Mouse (Mus musculus): ENCODE measurements at regions not wholly inside any gene's neighbourhood (a gene's known extent, or its start where the extent isn't known, plus 50 kb on each side); places are given as distances from the start of the nearest gene placed in this dataset.

DNA sequence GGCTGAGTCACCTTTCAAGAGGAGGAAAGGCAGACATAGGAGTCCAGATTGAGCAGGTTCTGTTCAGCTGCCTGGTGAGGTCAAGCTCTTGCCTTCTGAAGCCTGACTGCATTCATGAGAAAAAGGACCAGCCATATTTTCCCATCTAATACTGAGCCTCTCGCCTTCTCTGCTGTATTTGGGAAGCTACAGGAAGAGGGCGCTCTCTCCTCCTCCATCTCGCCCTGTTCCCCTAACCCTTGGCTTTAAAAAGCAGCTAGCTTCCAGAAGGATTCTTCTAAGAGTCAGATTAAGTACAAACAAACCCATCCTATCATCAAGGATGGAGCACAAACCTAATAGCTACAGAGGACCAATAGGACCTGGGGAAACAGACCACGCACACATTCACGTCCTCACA is 98.3 kb downstream of the Foxb1 start:
- DNase-seq (ENCODE audit: low read depth, low spot score), result peak; percentile 27

DNA sequence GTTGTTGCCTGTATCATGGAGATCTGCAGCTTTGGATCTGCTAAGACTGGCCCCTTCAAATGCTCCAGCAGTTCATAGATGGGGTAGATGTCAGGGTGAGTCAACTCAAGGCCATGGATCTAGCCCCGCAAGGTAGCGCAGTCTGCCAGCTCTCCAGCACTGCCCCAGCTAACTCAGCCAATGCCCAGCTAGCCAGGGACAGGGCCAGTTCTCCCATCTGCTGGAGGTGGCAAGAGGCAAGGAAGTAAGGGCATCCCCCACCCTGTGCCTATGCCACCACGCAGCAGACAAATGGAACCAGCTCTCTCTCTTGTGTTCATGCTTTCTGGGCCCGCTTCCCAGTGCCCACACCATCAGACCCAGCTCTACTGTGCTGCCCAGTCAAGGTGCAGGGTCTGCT is 102.5 kb downstream of the Foxb1 start:
- DNase-seq (ENCODE audit: low read depth, low spot score), result no peak

GRCm38 (mm10) chr9:69656053-69656452 is 104.7 kb downstream of the Foxb1 start:
- DNase-seq (ENCODE audit: low read depth, low spot score), result no peak

GRCm38 (mm10) chr9:69652106-69652505 is 108.6 kb downstream of the Foxb1 start:
- DNase-seq (ENCODE audit: low read depth, low spot score), result no peak

DNA sequence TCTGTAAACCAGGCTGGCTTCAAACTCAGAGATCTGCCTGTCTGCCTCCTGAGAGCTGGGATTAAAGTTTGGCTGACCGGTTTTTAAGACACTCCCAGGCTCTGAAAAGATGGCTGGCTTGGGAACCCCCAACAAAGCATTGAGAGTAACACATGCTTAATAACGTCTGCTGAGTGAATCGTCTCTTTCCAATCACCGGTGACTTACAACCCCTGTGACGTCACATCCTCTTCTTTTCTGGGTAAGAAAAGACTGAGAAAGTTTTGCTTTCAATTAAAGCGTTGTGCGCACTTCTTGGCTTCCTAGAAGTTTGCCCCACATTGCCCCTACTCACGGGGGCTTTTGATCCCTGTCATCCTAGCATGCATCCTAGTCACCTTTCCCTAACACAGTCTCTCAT is 109.1 kb downstream of the Foxb1 start:
- no peak for DNase-seq (ENCODE audit: low read depth, low spot score)

DNA sequence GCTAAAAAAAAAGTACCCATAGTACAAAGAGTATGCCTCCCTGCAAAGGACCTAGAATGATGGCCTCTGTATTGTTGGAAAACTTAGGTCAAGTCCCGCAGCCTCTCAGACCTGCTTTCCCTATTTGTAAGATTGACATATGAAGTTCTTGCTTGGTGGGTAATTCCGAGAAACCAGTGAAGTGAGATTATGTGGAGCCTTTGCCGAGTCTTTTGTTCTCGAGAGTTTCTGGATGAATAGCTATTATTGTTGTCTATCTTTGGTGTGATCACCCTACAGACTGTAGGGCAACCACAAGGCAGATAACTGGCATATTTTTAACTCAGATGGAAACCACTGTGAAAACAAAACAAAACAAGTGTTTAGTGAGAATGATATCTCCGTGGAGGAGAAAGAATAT is 118.1 kb downstream of the Foxb1 start:
- no peak for DNase-seq (ENCODE audit: low read depth, low spot score)

GRCm38 (mm10) chr9:69623312-69623711 is 137.4 kb downstream of the Foxb1 start:
- peak; percentile 71 for DNase-seq (ENCODE audit: low read depth, low spot score)

DNA sequence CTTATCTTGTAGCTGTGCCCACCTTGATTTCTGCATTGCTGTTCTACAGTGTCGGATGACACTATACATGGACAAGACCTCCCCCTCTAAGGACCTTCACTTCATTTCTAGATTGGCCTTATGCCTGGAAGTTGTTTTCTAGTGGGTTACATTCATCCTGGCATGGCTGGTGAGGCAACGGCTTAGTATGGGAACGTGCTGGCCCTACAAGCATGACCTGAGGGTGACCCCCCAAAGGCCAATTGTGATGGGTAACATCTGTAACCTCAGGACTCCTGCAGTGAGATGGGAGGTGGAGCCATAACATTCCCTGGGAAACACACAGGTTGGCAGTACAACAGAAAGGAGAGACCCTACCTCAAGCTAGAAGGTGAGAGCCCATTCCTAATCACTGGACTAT is 139.7 kb downstream of the Foxb1 start:
- peak; percentile 12 for DNase-seq (ENCODE audit: low read depth, low spot score)

DNA sequence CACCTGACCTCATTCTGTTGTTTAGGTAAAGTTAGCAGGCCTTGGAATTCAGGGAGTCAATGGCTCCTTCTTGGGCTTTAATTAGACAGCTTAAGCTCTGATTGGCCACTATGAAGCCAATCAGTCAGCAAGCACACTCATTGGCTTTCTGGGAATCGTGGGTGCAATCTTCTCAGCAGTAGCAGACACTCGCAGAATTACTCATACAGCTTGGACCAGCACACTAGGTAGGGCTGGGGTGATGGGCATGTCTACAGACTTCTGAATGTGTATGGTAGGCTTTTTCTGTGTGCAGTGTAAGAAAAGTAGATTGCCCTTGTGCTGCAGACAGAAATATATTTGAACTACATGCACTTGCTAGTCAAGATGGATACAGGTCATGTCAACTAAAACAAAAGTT is 143.4 kb downstream of the Foxb1 start:
- DNase-seq (ENCODE audit: low read depth, low spot score), result no peak

- no peak for DNase-seq (ENCODE audit: low read depth, low spot score)
Observed at GRCm38 (mm10) chr9:69597472-69597871, 144.1 kb downstream of the Anxa2 start.

GRCm38 (mm10) chr9:69592329-69593062 is 139.1 kb downstream of the Anxa2 start:
- DNase-seq (ENCODE audit: low read depth, low spot score), result no peak

- no peak for DNase-seq (ENCODE audit: low read depth, low spot score)
Observed at GRCm38 (mm10) chr9:69588846-69589245, 135.4 kb downstream of the Anxa2 start.

DNA sequence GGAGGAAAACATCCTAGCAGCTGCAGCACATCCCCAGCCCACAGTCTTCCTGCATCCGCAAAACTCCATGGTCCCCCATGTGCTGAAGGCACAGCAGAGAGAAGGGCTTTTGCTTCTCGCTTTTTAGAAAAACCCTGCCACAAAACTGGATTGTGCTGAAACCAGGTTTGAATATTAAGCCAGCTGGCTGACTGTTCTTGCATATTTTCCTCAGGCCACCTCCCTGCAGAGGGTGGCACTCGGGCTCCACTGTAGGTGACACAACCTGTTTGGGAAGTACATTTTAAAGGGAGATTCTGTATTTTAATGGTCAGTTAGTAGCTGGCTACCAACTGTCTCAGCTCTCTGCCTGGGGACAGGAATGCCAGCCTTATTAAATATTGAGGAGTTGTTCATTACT is 133.7 kb downstream of the Anxa2 start:
- DNase-seq (ENCODE audit: low read depth, low spot score), result no peak

- peak; percentile 61 for DNase-seq (ENCODE audit: low read depth, low spot score)
Observed at GRCm38 (mm10) chr9:69581236-69581635, 127.8 kb downstream of the Anxa2 start.

DNA sequence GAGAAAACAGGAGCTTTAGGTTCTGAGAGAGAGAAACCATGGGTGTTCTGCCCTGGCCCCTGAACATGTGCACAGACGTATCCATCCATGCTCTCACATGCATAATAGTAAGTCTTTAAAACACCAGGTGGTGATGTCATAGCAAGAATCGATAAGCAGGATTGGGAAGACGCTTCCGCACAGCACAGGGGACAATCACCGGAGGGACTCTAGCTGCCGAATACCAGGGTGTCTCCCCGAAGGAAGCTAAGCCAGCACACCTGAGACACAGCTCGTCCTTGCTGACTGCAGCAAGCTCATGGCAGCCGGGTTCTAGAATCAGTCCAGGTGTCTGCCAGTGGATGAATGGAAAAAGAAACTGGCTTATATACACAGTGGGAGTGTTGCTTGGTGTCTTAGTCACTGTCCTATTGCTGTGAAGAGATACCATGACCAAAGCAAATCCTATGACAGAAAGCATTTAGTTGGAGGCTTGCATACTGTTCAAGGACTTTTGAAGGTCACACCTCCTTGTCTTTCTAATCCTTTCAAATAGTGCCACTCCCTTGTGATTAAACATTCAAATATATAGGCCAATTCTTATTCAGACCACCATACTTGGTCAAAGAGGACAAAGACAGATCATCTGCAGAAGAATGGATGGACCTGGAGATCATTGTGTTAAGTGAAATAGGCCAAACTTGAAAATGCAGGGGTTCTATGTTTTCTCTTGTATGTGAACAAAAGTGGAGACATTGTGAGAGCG is 124.4 kb downstream of the Anxa2 start:
- peak; percentile 72 for DNase-seq (ENCODE audit: low read depth, low spot score)

DNA sequence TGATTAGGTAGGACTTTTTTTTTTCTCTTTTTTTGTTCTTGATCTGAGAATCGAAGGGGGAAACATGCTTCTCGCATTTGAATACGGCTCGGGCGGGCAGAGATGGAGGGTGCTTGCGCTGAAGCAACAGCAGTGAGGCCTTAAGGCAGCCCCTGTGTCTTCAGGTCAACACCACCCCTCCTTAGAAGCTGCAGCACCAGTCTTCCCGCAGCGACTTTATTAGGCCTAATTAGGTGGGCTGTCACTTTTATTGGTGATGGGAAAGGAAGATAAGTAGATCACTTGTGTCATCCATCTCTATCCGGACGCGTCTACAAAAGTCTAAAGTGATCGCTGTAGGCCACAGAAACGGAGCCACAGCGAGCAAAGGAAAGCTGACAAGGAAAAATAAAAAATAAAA is 122.0 kb downstream of the Anxa2 start:
- no peak for DNase-seq (ENCODE audit: low read depth, low spot score)

GRCm38 (mm10) chr9:69568631-69569230 is 115.3 kb downstream of the Anxa2 start:
- DNase-seq (ENCODE audit: low read depth, low spot score), result no peak

GRCm38 (mm10) chr9:69568222-69568621 is 114.8 kb downstream of the Anxa2 start:
- DNase-seq (ENCODE audit: low read depth, low spot score), result no peak

DNA sequence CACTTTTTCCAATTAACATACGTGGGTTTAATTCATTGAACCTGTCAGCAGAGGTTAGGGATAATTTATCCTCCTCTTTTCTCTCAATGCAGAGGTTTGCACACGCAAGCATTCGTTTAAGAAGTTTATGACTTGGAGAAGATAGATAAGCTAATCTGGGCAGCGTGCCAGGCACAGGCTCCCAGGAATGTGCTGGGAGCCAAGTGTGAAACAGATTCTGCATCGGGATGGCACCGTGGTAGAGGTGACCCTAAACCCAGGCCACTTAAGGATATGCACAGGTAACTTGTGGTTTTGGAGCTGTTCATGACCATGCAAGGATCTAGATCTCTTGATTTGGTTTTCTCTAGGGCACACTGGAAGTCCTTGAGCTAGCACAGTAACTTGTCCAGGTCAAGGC is 113.6 kb downstream of the Anxa2 start:
- DNase-seq (ENCODE audit: low read depth, low spot score), result no peak

- DNase-seq (ENCODE audit: low read depth, low spot score), result no peak
Observed at GRCm38 (mm10) chr9:69543241-69543640, 89.8 kb downstream of the Anxa2 start.

Data from R1 (cell line).